Mouse (Mus musculus) lung, adult 10 weeks (tissue): ENCODE data around the gene Aldh1a2. TPM values are rescaled to one million over a fixed set of nuclear protein-coding genes. Genes with fewer than 3 reads are reported as not detected.

Experiments used
- polyA plus RNA-seq: library from polyadenylated mRNA; stranded (reverse); fragments of 350-450 nt; fragmentation: Illumina TruSeq; extraction: RNeasy Lipid Tissue Mini Kit (QIAGEN cat#74804); gene quantifications from one replicate; pipeline ENCODE4 v1.2.3, GENCODE M21; 2014; ENCODE audit warnings: low read depth, low replicate concordance; ENCODE audit not compliant: insufficient read depth

Aldh1a2 gene
- polyA plus RNA-seq, result 14.4 TPM

DNA sequence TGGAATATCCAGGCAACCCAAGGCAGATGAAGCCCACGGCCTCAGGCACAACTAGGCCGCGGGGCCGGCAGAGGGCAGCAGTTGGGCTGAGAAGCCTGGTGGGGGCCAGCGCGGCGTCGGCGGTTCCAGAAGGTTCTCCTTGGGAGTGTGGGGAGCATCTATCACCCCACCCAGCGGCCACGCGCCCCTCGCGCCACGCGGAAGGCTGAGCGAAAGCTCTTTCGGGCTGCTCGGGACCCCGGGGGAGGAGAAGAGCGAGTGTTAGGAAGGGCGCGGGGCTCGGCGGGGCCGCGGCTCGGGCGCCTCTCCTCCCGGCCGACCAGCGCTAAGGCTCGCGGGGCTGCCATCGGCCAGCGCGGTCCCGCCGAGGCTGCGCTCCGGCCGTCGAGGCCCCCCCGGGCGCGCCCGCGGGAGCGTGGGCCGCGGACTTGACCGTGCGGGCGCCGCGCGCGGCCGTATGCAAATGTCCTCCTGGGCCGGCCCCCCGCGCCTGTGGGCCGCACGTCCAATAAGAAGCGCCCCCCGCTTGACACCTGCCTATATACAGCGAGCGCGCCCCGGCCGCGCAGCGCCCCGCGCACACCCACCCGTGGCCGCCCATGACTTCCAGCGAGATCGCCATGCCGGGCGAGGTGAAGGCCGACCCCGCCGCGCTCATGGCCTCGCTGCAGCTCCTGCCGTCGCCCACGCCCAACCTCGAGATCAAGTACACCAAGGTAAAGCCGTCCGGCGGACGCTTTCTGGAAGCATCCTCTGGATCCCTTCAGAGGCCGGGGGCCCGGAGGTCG lies at the start of gene Aldh1a2:
Gene Aldh1a2 (plus strand): TSS at position 542 of the 788 bp plus-strand sequence.

DNA sequence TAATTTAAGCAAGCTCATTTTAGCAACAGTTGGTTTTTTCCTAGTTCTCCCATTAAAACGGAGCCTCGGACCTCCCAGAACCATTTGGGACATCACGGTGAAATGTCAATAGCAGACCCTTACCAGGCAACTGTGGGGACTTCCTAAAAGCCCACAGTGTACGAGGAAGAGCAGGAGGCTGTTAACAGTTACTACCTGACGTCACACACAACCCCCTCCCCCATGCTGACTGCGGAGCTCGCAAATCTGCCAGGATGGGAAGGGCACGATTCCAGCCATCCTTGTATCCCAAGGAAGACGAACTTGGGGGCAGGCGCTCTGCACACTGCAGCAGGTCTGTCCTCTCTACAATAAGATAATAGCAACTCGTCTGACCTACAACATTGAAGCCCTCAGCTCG lies 47.1 kb upstream of the Aldh1a2 start, which contains the start of gene Aqp9:
Gene Aqp9 (minus strand): TSS at position 172 of the 400 bp plus-strand sequence.

Other genes starting within 250 kb of the Aldh1a2 start
- gene Aqp9, start 47.1 kb upstream of the Aldh1a2 start, polyA plus RNA-seq, result 1.2 TPM